Mouse (Mus musculus) megakaryocyte, embryonic 14.5 days (primary cell): ENCODE measurements at regions not wholly inside any gene's neighbourhood (a gene's known extent, or its start where the extent isn't known, plus 50 kb on each side); places are given as distances from the start of the nearest gene placed in this dataset.

Source experiments
- FLI1 ChIP-seq: IDR thresholded peaks from 2 replicates; pipeline ENCODE4 v1.6.1; 2012; ENCODE audit warnings: low read length, inconsistent platforms, mixed read lengths
- GATA1 ChIP-seq: IDR thresholded peaks from 3 replicates; pipeline ENCODE4 v1.6.1; 2012; ENCODE audit warnings: mixed read lengths, low read length, inconsistent platforms, borderline replicate concordance

- no peak for TF ChIP-seq GATA1
- no peak for TF ChIP-seq FLI1
Observed at GRCm38 (mm10) chr3:9168955-9169354, 440.9 kb downstream of the Zfp704 start.
